Mouse (Mus musculus) ES-E14 (cell line): ENCODE data around the gene Scg2.

ENCODE experiments used
- CHD2 ChIP-seq: IDR thresholded peaks from 2 replicates; pipeline ENCODE4 v1.6.1; 2014; ENCODE audit warnings: mild to moderate bottlenecking, low read depth, low read length, inconsistent platforms
- HCFC1 ChIP-seq: IDR thresholded peaks from 2 replicates; pipeline ENCODE4 v1.6.1; 2012; ENCODE audit warnings: low read length, inconsistent platforms, borderline replicate concordance; ENCODE audit not compliant: insufficient read depth
- ZC3H11A ChIP-seq: IDR thresholded peaks from 2 replicates; pipeline ENCODE4 v1.6.1; 2012; ENCODE audit warnings: low read depth, mild to moderate bottlenecking, inconsistent platforms, low read length, borderline replicate concordance

DNA sequence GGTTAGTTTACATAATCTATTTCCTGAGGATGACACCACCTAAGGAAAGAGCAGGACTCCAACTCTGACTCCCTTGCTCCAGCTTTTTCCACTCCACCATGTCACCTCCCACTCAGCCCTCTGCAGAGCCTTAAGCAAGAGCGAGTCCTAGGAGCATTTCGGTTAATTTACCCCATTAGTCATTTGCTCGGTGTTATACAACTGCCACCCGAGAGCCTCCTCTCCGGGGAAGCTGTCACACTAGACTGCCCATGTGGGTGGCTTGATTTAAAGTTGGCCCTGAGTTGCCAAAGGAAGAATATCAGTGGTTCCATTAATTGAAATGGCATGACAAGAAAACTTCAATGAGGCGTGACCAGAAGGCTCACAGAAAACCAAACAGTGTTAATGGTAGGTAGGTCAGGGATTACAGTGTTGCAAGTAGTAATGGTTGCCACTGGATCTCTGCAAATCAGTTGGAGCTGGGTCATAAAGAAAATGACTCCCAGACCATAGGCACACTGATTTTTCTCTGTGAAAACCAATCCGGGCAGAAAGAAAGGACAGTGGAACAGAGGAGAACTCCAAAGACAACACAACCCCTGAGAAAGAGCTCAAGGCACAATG, 33.5 kb downstream of the Scg2 start:
- TF ChIP-seq ZC3H11A (no peak), HCFC1 (no peak), CHD2 (no peak)
